Mouse (Mus musculus) retina, postnatal 1 day (tissue): ENCODE measurements at regions not wholly inside any gene's neighbourhood (a gene's known extent, or its start where the extent isn't known, plus 50 kb on each side); places are given as distances from the start of the nearest gene placed in this dataset.

ENCODE experiments used
- DNase-seq: peaks from one replicate; pipeline ENCODE4 v3.0.0-alpha.2; 2012

GRCm38 (mm10) chr1:47093289-47093947 is 200.8 kb upstream of the Slc39a10 start:
- DNase-seq, result peak; percentile 40

- DNase-seq, result no peak
These were observed 183.8 kb upstream of the Slc39a10 start for GRCm38 (mm10) chr1:47076423-47076822.

DNA sequence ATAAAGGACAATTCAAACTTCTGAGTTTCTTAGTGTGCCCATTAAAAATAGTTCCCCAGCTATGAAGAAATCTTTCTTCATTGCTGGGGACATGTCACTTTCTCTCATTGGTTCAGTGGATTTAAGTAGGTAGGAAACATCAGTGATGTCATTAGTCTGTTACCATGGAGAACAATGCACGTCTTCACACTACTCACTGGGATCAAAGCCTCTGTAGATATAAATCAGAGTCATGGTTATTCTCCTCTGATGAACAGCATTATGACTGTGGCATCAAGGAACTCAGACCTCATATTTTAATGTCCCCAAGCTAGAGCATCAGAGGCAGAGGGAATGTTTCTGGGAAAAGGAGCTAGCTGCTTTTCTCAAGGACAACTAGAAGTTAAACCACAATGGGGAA is 165.5 kb upstream of the Slc39a10 start:
- DNase-seq, result peak; percentile 3

GRCm38 (mm10) chr1:47057344-47057743 is 164.7 kb upstream of the Slc39a10 start:
- no peak for DNase-seq

GRCm38 (mm10) chr1:47051109-47051508 is 158.5 kb upstream of the Slc39a10 start:
- DNase-seq, result no peak

GRCm38 (mm10) chr1:47050492-47050891 is 157.8 kb upstream of the Slc39a10 start:
- no peak for DNase-seq

GRCm38 (mm10) chr1:47037576-47037975 is 144.9 kb upstream of the Slc39a10 start:
- DNase-seq, result peak; percentile 1

DNA sequence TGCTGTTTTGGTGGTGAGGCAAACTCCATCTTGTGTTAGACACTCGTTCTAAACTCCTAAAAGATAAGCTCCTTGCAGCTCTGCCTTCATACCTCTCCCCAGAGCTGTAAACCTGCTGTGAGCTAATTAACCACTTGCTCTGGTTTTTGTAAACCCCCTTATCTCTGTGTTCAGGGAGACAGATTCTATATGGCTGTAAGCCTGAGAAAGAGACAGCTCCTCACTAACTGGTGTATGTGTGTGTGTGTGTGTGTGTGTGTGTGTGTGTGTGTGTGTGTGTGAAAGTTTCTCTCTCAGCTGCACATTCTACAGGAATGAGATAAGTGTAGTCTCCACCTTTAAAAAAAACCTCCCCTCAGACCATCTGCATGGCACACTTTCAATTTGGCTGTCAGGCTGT is 126.7 kb upstream of the Slc39a10 start:
- peak; percentile 11 for DNase-seq

DNA sequence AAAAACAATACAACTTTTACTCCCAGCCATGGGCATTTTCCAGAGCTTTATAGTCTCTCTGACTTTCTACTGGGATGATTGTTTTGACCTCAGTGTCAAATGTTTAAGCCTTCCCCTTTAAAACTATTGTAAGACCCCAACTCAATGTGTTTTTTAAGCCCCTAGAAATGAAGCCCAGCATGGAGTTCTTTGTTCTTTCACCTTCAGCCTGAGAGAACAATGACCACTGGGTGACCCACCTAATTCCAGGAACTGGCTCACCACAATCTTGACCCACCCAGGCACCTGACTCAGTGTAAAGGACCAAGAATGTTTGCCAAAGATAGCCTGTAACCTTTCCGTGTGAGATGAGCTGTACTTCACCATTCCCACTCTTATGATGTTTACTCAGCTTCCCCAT is 121.9 kb upstream of the Slc39a10 start:
- DNase-seq, result no peak

- DNase-seq, result no peak
These were observed 111.1 kb upstream of the Slc39a10 start for GRCm38 (mm10) chr1:47003746-47004145.

DNA sequence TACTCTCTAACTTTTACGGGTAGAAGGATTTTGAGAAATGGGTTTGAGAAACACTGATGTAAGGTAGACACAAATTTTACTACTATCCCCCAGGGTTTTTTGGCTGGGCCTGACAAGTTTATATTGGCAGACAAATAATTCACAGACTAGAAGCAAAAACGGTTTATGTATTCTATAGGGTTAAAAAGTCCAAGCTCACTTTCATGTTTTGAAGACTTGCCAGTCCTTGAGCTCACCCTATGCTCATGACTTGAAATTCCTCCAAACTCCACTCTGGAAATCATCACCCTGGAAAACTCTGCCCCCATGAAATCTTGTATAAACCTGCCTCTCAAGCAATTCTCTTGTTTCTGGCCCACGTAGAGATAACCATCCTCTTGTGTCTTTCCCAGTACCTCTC is 106.7 kb upstream of the Slc39a10 start:
- DNase-seq, result no peak

- no peak for DNase-seq
These were observed 93.3 kb upstream of the Slc39a10 start for GRCm38 (mm10) chr1:46985978-46986377.

DNA sequence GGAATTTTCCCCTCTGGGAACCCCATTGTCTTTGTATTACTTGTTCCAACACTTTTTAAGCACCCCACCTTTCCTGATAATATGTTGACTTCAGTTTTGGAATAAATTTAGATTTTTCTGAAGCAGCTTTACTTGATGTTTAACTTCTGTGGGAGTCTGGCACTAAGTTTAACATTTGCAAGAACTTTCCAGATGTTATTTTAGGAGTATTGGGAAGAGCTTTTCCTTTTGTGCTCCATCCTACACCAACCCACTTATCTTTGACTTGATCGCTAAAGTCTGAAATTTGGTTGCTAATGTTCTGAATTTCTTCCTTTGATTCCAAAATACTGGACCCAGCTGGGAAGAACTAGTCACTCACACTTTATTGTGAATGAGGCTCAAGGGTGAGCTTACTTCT is 90.4 kb upstream of the Slc39a10 start:
- no peak for DNase-seq

- DNase-seq, result peak; percentile 24
These were observed 77.8 kb upstream of the Slc39a10 start for GRCm38 (mm10) chr1:46970470-46970869.

DNA sequence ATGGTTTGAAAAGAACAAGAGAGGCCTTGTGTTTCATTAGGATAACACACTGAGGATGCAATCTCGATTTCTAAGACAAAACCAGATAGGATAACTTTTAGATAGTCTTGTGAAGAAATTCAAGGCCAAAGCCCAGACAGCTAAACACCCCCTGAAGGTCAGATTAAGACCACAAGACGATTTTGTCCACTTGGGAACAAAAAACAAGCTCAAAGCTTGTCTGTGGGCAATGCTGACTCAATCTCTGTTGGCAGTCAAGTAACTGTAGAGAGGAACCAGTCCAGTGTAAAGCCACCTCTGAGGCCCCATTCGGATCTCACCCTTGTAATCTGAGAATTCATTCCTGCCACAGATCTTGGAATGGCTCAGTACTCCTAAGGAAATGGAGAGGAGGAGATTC is 75.7 kb upstream of the Slc39a10 start:
- DNase-seq, result no peak

DNA sequence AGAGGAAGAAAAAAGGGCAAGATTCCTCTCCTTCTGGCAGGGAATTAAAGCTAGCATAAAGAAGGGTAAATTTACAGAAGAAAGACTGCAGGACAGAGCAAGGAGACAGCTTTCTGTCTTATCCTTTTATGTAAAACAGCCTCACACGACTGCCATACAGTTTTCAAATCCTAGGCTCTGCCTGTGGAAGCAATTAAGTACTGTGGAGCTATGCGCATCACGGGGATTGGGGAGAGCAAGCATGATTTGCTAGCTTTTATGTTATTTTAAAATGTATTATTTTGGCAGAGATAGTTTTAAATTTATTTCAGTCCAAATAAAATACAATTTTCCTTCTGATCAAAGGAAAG is 74.2 kb upstream of the Slc39a10 start:
- DNase-seq, result no peak

DNA sequence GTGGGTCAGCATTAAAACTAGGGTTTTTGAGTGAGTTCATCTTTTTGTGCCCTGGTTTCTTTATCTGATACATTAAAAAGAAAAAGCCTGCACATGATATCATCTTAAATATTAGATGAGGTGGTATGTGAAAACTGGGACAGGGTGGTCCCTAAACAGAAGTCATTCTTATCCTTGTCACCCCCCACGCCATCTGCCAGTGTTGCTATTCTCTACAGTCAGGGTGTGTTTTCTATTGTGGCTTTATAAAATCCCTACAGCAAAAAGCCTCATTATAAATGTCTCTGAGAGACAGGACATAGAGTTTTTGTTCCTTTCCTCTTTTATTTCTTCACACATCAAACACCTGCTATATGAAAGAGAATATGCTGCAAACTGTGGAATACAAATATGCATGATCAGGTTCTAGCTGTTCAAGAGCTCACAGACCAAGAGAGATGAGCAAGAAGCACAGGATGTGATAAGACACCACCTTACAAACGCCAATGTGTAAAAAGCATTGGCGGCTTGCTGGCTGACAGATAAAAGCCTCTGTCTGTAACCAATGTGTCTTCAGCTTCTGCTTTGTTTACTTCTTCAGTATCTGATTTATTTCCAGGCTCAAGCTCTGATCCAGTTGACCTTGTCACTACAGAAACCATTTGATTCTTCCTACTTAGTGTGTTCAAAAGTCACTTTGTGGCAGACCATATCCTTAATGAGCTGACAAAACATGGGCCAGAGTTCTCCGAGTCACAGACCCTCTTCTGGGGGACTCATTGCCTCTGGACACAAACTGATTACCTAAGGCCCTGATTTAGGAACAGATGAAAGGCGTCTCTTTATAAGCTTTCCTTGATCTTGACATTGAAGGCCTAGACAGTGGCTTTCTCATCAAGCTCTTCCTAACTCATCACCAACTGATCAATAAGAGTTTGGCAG is 73.6 kb upstream of the Slc39a10 start:
- DNase-seq, result peak; percentile 11

DNA sequence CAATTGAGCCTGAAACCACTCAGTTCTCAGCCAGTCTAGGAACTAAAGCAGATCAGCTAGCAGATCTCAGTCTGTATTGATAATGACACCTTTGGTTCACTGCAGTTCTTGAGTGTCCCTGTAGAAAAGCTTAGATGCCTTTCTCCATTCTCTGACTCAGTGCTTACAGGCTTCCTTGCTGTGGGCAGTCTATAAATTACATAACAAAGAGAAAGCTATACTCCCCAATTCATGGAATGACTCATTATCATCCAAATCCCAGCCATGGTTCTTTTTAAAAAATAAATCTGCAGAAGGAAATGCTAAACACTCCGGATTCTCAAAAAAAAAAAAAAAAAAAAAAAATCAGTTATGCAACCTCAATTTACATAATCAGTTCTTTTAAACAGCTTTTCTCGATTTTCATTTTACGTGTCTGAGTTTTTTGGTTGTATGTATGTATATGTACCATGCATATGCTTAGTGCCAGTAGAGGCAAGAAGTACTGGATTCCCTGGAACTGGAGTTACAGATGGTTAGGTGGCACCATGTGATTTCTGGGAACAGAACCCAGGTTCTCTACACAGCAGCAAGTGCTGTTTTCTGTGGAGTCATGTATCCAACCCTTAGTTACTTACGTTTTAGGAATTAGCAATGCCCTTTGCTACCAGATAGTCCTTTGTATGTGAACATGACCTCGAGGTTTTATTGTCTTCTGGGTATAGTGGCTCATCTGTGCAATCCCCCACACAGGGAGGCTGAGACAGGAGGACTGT is 71.5 kb upstream of the Slc39a10 start:
- DNase-seq, result no peak
